Mouse (Mus musculus) lung, adult 2 months (tissue): ENCODE measurements at regions not wholly inside any gene's neighbourhood (a gene's known extent, or its start where the extent isn't known, plus 50 kb on each side); places are given as distances from the start of the nearest gene placed in this dataset.

Experiments used
- DNase-seq: peaks from one replicate; pipeline ENCODE4 v3.0.0; 2022
- H3K4me1 ChIP-seq: fragments of 200-500 bp; 2 replicates; pipeline ENCODE4 v1.6.1; 2011; ENCODE audit warnings: low read length; ENCODE audit not compliant: control insufficient read depth, insufficient read depth
- H3K4me3 ChIP-seq: fragments of 200-500 bp; replicated peaks from 2 replicates; pipeline ENCODE3; 2011; ENCODE audit warnings: low read depth, mild to moderate bottlenecking, control low read depth, low read length; ENCODE audit errors: extremely low read depth
- CTCF ChIP-seq: fragments of 200-500 bp; IDR thresholded peaks from 2 replicates; pipeline ENCODE4 v1.5.1; 2011; ENCODE audit warnings: mild to moderate bottlenecking, low read length, control low read depth; ENCODE audit not compliant: insufficient read depth
- POLR2A ChIP-seq: fragments of 200-500 bp; IDR thresholded peaks from 2 replicates; pipeline ENCODE4 v1.6.1; 2011; ENCODE audit warnings: low read depth, mild to moderate bottlenecking, control low read depth, low read length, borderline replicate concordance; ENCODE audit errors: extremely low read depth
- WGBS: fragments of 180-500 bp; shearing (Covaris S2); methylation state at CpG from one replicate; pipeline ENCODE4 v1.1.7; 2018; 5-methylcytosine and 5-hydroxymethylcytosine counted together

DNA sequence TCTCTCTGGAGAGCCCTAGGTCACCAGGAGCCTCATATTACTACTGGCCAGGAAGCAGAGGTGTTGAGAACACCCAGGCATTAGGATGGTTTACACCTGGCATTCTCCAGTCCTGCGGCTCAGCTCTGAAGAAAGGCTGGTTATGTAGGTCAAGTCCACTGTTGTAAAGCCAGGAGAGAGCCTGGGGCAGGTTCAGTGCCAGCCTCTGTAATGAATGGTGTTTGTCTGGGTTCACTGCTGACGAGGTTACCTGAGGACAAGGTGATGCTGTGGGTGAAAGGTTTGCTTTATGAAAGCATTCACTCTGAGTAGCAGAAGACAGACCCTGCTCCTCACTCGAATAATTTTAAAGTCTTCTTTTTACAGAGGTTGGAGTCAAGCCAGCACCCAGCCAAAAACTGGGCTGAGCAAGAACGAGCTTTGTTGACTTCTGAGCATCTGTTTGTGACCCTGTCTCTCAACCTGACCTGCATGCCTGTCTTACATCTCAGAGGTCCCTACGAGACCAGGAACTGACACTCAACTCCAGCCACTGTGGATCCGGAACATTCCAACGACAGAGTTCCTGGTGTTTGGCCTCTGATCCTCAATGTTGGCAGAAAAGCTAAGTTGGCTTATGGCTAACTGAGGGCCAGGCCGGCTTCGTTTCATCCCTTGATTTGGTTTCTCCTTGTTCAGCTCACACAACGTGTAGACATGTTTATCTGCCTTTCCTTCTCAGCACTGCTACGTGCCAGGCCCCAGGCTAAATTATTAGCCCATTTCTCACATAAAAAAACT is 327.0 kb downstream of the Zfp706 start:
- WGBS = 67% methylated on average over 11 of the region's 11 CpGs
- Histone ChIP-seq H3K4me3 (no peak overlapping the region), H3K4me1 (no peaks in the 10 kb centered on the region)
- TF ChIP-seq POLR2A (no peak), CTCF (no peak)
- DNase-seq = no peak

GRCm38 (mm10) chr15:36679577-36679976 is 328.0 kb downstream of the Zfp706 start:
- DNase-seq = no peak
- no peak for TF ChIP-seq POLR2A
- TF ChIP-seq CTCF = no peak
- Histone ChIP-seq H3K4me3 (no peak overlapping the region), H3K4me1 (no peaks in the 10 kb centered on the region)
- WGBS = 70% methylated on average over 13 of the region's 13 CpGs

GRCm38 (mm10) chr15:36669748-36670147 is 337.8 kb downstream of the Zfp706 start:
- TF ChIP-seq POLR2A = no peak
- TF ChIP-seq CTCF = no peak
- Histone ChIP-seq H3K4me1 (no peaks in the 10 kb centered on the region), H3K4me3 (no peak overlapping the region)
- no peak for DNase-seq
- WGBS = 32% methylated on average over 12 of the region's 12 CpGs

- TF ChIP-seq CTCF (no peak), POLR2A (no peak)
- Histone ChIP-seq H3K4me3 (no peak overlapping the region), H3K4me1 (no peaks in the 10 kb centered on the region)
- WGBS = 15% methylated on average over 3 of the region's 3 CpGs
- DNase-seq = peak; percentile 48
These were observed 341.0 kb downstream of the Zfp706 start for GRCm38 (mm10) chr15:36666566-36666965.

DNA sequence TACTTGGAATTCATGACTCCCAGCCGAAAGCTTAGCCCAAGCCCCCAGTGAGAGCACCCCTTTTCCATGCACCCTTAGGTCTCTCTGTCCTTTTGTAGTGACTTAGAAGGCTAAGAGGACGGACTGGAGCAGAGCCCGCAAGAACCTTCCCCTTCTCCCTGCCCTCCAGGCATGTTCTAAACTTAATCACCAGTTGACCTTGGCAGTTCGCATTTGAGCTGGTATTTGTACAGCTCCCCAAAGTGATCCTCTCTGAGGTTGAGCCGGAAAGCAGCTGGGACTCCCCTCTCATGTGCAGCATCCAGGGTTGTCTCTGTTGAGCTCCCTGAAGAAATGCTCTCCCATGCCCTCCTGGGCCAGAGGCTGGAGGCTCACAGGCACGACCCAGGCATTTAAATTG is 343.2 kb downstream of the Zfp706 start:
- 89% methylated on average over 6 of the region's 6 CpGs for WGBS
- TF ChIP-seq POLR2A = no peak
- TF ChIP-seq CTCF = no peak
- H3K4me1 ChIP-seq = no peaks in the 10 kb centered on the region
- DNase-seq = no peak
- no peak overlapping the region for H3K4me3 ChIP-seq

DNA sequence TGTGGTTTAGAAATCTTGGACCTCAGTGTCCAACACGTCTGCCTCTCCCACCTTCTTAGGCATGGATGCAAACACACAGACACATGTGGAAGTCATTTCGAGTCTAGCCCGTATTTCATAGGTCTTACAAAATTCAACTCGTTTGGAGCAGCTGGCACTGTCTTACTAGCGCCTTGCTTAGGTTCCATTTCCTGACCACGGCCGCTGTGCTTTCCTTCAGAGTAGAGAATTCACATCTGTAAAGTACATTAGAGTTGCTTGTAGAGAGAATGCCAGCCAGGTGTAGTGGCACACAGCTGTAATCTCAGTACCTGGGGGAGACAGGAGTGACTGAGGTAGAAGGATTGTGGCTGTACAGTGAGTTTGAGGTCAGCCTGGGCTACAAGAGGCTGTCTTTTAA is 346.6 kb downstream of the Zfp706 start:
- Histone ChIP-seq H3K4me3 (no peak overlapping the region), H3K4me1 (no peaks in the 10 kb centered on the region)
- TF ChIP-seq POLR2A (no peak), CTCF (no peak)
- 49% methylated on average over 7 of the region's 7 CpGs for WGBS
- no peak for DNase-seq
